Mouse (Mus musculus): ENCODE data around the gene Ccdc115.

GRCm38 (mm10) chr1:34481920-34482669 lies 42.6 kb upstream of the Ccdc115 start:
- no peak for TF ChIP-seq CTCF (IDR thresholded peaks at IDR 0.05; ENCODE audit: control insufficient read depth, insufficient read depth, insufficient read length)
- no peak for TF ChIP-seq FOSL1 (IDR thresholded peaks at IDR 0.05; ENCODE audit: insufficient read depth, low read length, poor library complexity, severe bottlenecking)
- no peak for TF ChIP-seq MYOD1 (IDR thresholded peaks at IDR 0.05; ENCODE audit: control insufficient read depth, insufficient read length, low read depth)
- no peak for TF ChIP-seq MAX (IDR thresholded peaks at IDR 0.05)
- no peak for TF ChIP-seq USF1 (IDR thresholded peaks at IDR 0.05; ENCODE audit: low read depth)
- no peak for TF ChIP-seq CEBPB (IDR thresholded peaks at IDR 0.05; ENCODE audit: low read depth)
- TF ChIP-seq MYOG (IDR thresholded peaks at IDR 0.05; ENCODE audit: control insufficient read depth, extremely low read depth, insufficient read length), result no peak
